Mouse (Mus musculus) yolk sac, embryonic 10.5 days (tissue): ENCODE measurements at regions not wholly inside any gene's neighbourhood (a gene's known extent, or its start where the extent isn't known, plus 50 kb on each side); places are given as distances from the start of the nearest gene placed in this dataset.

Experiments used
- DNase-seq: peaks from one replicate; pipeline ENCODE4 v3.0.0-alpha.2; 2017; ENCODE audit warnings: low spot score

DNA sequence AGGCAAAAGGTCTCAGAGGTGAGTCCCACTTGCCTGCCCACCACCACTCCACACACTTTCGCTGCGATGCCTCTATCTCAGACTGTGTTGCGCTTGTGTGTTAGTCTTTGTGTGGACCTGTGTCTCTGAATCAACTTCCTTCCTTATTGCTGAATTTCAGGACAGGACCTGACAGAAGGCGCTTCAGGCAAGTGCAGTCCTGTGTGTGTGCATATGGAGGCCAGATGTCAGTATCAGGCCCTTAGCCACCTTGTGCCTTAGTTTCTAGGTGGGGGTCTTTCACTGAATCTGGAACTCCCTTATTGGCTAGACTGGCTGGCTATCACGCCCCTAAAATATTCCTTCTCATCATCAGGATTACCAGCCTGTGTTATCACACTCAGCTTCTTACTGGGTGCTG is 391.6 kb upstream of the Zmiz1 start:
- no peak for DNase-seq

DNA sequence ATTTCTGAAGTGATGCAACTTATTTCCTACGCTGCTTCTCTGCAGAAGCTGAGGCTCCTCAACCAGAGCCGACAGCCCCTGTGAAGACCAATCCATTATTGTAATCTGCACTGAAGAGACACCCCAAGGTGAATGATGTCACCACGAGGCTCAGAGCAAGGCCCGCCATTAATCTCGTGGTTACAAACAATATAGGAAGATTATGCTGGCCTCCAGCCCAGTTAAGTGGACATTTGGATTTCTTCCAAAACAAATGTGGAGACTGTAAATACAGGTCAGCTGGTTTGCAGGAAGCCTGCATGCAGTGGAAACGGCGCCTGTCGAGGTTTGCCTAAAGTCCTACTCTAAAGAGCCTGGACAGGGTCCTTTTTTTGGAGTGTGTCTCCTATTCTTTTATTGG is 390.6 kb upstream of the Zmiz1 start:
- no peak for DNase-seq

DNA sequence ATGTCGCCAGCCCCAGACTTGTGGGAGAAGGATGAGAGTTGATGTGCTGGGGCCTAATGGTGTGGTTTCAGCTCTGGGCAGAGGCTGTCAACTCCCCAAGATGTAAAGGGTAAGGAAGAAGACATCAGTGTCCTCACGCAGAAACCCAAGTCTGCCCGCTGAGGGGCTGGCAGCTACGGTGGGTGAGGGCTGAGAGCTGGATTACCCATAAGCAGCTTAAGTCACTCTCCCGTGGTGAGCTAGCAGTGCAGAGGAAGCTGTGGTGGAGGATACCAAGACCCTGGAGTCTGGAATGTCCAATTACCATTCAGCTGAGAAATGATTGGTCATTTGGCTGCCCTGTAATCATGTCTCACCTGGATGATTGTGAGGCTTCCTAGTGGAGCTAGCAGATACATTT is 385.8 kb upstream of the Zmiz1 start:
- DNase-seq, result no peak

DNA sequence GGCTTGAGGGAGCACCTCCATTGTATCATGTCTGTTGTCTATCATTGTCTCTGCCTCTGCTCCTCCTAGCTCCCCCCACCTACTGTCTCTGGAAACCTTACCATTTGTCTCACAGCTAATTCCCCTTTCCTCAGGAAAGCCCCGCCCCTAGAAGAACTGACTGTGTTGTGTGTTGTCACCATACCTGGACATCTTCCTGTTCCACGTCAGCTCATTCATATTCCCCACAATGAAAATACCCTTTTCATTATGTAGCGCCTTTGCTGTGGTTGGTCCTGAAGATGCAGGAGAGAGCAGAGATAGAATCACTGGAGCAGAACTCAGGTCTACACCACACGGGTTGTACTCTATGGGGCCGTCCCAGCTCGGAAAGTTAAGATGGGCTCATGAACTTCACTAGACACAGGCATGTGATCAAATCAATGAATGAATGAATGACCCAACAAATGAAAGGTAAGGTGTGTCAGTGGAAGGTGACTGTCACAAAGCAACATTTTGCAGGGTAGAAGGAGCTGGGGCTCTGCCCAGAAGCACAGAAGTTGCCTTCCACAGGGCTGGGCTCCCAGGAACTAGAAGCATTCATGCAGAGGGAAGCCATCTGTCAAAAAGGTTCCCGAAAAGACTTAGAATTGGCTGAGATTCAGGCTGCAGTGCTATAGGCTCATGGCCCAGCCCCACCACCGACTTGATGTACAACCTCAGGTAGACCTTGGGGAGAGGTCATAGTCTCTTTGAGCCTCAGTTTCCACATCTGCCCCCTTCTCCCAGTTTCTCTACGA is 384.8 kb upstream of the Zmiz1 start:
- no peak for DNase-seq

DNA sequence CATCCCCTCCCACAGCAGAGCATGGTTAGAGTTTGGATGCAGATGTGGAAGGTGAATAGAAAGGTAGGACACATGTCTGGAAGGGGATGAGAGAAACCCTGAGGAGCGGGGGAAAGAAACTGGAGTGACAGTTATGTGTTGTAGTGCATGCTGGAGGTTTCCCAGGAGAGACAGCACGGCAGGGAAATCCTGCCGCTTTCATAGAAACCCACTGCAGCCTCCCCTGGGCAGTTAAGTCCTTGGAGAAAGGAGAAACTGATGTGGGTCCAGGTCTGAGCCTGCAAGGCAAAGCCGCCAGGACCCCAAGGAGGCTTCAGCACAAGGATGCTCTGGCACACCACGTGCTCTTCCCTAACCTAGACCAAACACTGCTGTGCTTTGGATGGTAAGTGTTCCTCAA is 384.1 kb upstream of the Zmiz1 start:
- no peak for DNase-seq

DNA sequence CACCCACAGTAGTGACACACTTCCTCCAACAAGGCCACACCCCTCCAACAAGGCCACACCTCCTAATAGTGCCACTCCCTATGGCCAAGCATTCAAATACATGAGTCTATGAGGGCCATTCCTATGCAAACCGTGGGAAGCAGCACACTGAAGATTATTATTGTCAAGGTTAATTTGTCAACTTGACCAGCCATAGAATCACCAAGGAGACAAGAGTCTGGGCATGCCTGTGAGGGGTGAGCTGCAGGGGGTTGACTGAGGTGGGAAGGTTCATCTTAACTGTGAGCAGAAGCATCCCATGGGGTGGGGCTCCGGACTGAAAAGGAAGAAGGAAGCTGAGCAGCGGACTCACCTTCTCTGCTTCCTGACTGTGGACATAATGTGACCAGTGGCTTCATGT is 378.6 kb upstream of the Zmiz1 start:
- no peak for DNase-seq

DNA sequence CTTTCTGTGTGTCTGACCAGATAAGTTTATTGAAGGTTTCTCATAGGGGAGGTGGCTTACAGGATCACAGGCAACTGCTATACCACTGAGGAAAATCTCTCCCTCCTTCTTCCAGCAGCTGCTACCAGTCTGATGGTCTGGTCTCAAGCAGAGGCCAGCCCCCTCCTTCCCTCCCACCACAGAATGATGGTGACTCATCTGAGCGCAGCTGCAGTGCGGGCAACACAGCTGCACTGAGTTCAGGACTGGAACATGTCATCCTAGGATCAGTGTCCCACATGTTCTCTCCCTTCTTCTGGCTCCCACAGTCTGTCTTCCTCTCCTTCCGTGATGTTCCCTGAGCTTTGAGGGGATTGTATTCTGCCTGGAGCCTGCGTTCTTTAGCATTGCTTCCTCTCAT is 375.1 kb upstream of the Zmiz1 start:
- DNase-seq, result no peak

DNA sequence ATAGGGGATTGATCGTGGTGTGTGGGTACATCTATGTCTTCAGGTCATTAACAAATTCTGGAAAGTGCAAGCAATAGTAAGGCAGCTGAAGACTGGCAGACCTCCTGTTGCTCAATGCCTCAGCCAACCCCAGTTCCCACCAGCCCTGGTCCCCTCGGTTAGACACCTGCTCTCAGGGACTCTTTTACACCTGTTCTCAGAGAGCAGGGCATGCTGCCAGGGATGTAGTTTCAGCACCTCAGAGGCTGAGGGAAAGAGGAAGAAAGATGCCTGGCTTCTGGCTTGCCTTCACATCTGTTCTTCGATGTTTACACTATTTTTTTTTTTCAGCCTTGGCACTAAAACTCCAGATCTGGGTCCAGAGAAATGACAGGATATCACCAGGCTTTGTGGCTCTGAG is 362.2 kb upstream of the Zmiz1 start:
- DNase-seq, result no peak

DNA sequence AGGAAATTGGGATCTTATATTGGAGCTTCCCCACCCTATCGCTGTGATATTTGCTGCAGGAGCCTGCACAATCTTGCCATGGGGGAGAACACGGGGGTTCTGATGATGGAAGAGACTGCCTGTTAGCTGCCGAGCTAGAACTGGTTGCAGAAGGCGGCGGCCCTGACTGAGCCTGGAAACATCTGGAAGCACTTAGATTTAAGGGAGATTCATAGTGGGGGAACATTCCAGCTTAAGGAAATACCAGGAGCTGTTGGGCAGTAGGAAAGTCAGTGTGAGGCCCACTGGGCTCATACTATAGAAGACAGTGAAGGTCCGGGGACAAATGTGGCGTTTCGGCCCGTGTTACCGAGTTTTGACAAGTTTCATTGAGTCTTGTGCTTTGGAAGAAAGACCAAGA is 353.6 kb upstream of the Zmiz1 start:
- peak; percentile 15 for DNase-seq

DNA sequence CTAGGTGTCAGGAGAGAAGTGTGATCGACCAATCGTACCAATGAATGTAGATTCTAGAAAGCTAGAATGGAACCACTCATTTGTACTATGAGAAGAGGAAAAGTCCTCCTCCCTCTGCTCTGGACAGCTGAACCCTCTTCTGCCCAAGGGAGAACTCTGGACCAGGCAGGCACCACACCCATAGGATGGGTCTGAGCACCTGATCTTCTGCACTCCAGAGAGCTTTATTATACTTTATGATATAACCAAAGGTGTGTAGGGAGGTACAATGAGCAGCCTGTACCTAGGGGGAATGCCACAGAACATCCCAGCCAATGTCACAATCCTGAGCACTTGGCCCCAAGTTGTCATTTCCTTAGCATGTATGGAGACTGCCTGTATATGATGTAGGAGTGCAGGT is 352.5 kb upstream of the Zmiz1 start:
- DNase-seq, result no peak

DNA sequence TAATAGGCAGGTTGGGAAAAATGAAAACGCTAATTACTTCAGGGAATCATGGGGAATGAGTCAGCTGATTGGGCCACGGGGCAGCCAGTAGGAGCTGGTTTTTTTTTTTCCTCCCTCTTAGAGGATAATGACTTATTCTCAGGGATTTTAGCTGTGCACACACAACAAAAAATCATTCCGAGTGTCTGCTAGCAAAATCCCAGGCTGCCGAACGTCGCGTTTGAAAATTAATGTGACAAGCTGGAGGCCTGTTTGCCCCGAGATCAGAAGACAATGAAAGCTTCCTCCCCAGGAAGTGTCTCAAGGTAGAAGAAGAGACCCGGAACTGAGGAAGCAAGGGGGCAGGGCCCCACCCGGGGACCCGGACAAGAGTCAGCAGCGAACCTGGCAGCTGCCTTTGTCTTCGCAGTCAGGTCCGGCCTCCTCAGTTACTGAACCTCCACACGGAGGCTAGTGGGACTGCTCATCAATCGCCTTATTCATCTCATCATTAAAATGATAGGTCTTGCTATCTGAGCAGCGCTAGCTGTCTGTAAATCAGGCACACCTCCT is 350.8 kb upstream of the Zmiz1 start:
- DNase-seq, result peak; percentile 51

DNA sequence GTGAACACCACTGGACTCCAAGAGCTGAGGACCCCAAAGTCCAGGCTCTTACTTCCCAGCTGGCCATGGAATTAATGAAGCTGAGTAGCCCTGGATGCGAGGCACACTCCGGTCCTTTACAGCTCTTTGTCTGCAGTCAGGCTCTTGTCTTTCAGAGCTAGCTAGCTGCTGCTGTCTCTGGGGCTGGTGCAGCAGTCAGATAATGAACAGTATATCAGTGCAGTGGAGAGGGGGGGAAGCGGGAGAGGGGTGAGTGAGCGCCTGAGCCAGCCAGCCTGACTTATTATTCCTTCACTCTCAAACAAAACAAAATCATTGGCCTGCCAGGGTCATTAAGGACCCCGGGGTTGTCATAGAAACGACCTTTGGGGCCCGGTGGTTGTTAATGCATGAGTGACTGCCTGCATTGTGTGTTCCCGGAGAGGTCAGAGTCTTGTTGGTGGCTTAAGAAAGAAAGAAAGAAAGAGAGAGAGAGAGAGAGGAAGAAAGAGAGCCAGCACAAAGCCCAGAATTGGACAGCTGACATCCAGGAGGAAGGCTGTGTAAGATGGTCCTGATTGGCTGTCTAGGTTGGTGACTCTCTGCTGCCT is 350.2 kb upstream of the Zmiz1 start:
- DNase-seq, result peak; percentile 87

DNA sequence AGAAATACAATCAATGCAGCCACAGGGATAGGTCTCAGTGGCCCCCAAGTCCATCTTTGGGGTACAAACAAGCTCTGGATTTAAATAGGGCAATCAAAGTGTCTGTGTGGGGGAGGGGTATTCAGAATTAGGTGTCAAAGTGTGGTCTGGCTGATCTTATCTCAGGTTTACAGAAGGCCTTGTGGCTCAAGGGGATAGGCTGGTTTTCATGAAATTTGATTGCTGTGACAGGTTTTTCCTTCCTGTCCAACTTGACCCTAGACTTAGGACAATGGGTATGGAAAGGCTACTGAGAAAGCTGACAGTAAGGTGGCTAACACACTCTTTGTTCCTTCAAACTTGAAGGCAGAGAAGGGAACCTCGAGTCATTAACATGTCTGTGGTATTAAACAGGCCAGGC is 349.3 kb upstream of the Zmiz1 start:
- DNase-seq, result peak; percentile 12

DNA sequence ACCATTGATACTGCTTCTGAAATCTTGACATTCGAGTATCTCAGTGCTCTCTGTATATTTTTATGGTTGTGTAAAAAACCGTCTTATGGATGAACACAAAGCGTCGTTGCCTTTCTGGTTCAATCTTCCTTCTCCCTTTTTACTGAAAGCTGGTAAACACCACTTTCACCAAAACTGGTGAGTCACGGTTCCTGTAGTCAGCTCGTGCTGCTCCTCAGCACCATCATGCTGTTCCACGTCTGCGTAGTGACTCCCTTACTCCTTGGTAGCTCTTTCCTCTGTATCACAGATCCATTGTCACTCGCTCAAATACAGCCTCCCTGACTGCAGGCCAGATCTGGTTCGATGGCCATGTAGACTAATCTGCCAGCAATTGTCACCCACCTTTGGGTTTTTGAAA is 346.2 kb upstream of the Zmiz1 start:
- DNase-seq, result no peak

DNA sequence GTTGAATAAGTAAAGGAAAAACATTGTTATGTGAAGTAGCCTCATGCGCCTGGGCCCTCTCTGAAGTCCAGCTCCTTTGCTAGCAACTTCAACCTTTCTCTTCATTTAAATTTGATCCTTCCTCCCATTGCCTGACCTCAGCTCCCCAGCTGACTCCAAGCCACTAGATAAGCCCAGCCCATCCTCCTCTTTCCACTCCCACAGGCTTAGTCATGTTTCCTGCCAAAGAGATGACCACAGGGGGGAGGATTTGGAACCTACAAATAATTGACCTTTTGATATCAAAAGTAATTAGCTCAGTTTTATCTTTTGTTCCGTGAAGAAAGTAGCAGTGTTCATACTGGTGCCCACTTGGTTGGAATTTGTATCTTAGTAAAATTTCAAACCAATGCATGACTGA is 345.7 kb upstream of the Zmiz1 start:
- DNase-seq, result no peak

DNA sequence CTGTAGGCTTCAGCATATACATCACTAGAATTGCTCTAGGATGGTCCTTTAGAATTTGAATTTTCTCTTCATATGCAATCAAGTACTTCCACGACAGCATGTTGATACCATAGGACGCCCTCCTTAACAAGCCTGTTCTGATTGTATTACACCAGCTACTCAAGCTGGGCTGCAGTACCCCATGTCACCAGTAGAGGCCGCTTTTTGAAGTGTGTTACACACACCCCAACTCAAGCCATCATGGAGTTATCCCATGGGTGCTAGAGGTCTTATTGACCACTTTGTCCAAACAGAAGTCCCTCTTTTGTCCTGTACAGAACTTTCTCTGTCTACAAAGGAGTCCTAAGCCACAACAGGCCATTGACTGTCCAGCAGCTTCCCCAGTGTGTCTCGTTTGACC is 342.6 kb upstream of the Zmiz1 start:
- DNase-seq, result peak; percentile 18

DNA sequence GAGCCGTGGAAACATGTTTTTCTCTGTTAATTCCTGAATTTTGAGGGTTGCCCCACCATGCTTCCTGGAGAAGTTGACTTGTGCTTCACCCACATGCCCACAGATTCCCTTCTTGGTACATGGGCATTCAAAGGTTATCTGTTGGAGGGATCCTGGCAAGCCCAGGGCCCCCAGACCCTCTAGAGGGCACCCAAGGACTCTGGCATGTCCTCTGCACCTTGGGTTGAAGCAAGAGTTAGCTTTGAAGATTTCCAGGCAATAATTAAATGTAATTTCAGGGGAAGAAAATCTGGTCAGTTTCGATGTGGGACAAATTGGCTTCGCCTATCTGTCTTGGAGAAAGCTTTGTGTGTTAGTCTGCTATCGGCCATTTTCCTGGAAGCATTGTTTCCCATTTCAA is 339.0 kb upstream of the Zmiz1 start:
- no peak for DNase-seq

DNA sequence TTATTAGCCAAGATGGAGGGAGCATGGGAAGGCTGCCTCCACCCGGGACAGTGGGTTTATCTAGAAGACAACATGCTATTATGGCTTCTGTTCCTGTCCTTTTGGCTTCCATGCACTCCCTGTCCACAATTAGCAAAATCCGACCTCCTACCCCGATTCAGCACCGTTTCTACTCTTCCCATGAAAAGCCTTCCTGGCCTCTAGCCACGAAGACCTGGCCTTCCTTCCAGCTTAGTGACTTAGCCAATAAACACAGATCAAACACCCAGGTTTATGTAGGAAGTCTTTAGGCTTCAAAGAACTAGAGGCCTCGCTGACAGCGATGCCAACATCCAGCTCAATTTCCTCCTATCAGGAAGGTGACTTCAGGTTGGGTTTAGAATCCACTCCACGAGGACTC is 338.5 kb upstream of the Zmiz1 start:
- no peak for DNase-seq

DNA sequence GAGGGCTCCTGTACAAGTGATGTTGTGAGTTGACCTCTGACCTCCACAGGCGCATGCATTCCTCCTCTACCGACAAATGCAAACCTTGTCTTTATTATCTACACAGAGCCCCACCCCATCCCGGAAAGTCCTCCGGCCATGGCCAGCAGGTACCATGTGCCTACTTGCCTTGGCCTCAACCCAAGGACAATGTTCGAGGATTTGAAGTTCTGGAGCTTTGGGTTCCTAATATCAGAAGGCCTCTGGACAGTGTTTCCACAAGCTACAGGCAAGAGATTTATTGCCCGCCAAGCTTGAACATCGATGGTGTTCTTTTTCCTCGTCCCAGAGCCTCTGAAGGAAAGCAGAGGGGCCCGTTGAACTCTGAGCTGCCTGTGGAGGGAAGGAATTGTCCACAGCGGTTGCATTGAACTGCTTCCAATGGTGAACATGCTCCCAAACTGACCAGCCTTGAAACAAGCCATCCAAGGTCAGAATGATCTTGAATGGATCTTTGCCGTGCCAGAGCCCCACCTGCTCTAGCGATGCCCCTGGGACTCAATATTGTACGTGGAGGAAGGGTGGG is 335.9 kb upstream of the Zmiz1 start:
- no peak for DNase-seq

DNA sequence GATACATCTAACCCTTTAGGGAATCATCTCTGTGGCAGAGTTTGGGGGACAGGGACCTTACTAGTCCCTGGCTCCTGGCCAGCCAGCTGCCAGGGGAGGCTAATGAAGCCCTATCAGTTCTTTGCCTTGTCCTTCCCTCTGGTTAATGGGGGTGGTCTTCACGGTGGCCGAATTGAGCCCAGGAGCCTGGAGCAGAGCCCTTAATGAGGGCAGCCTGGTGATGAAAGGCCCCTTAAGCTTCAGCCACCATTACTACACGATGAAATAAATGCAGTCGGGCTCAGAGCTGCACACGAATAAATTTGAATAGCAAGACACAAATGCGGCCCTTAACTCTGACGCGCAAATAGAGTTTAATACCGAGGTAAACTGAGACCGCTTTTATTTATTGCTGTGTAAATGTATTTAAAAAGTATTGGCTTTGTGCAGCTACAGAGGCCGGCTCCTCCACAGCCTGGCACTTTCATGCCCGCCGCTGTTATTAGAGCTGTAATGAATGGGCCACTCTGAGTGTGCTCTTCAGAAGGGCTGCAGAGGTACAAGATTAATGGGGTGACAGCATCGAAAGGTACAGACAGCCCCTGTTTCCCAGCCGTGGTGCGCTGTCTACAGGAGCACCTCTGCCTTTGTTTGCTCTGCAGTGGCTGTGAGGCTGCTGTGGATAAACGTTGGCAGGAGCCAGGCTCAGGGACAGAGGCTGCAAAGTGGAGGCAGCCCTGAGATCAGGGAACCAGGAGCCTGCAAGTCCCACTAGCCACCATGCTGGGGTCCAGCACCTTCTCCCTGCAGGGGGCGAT is 335.2 kb upstream of the Zmiz1 start:
- DNase-seq, result no peak

DNA sequence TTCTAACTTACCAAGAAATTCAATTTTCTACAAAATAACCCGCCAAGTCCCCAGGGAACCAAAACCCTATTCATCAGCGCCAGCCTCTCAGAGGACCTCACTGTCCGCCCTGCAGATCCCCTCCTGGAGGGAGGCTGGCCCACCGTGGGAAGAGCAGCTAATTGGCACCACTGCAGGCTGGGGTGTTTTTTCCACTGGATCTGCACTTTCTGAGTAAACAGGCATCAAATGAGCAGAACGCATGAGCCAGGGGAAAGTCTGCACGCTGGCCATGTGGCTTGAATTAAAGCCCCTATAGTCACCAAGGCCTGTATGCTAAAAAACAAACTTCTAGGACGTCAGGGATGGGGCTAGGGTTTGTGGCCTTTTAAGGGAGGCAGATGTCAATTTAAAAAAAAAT is 332.4 kb upstream of the Zmiz1 start:
- DNase-seq, result no peak

DNA sequence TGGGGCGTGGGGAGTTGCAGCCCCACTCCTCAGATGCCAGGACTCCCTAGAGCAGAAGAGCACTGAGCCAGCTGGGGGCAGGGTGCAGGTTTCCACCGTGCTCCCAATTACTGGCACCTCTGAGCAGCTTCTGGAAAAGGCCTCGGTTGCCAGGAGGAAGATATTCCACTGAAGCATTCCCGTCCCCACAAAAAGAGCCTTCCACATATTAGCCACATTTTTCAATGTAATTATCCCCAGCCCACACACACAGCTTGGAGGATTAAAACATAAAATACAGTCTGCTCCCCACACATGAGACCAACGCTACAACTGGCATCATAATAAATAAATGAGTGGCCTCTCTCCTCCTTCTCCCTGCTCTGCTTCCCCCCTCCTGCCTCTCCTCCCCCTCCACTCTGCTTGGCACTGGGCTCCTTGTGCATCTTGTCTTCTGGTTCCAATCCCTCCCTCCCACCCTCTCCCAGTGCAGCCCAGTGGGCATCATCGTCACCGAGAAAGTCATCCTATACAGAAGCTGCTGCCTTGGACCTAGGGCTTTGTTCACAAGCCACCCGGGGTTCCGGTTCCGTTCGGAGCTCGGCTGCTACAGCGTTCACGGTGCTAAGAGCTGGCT is 331.3 kb upstream of the Zmiz1 start:
- no peak for DNase-seq
